Mouse (Mus musculus) intestine, embryonic 14.5 days (tissue): ENCODE results near the gene Polr2a. TPM values are rescaled to one million over a fixed set of nuclear protein-coding genes. Genes with fewer than 3 reads are reported as not detected.

Experiments used
- ATAC-seq: fragments of 200-750 bp; cut with Nextera tagmentation; replicated peaks from 2 replicates; pipeline ENCODE4 v1.8.0; 2017; ENCODE audit warnings: low read depth, moderate number of reproducible peaks, moderate TSS enrichment, moderate library complexity; ENCODE audit not compliant: low FRiP score, low TSS enrichment
- DNase-seq: peaks from one replicate; pipeline ENCODE4 v3.0.0-alpha.2; 2018; ENCODE audit warnings: low spot score
- H3K27ac ChIP-seq: fragments of 300-500 bp; sonication (generic); 2 replicates; pipeline ENCODE4 v1.5.1; 2014; ENCODE audit warnings: low read depth, mild to moderate bottlenecking, control low read depth
- H3K27me3 ChIP-seq: fragments of 300-500 bp; sonication (generic); replicated peaks from 2 replicates; pipeline ENCODE4 v1.6.1; 2014; ENCODE audit warnings: low read length, control low read depth; ENCODE audit not compliant: control insufficient read depth, insufficient read depth
- H3K36me3 ChIP-seq: fragments of 300-500 bp; sonication (generic); 2 replicates; pipeline ENCODE4 v1.6.1; 2014; ENCODE audit warnings: low read length, control low read depth; ENCODE audit not compliant: control insufficient read depth, insufficient read depth
- H3K4me1 ChIP-seq: fragments of 300-500 bp; sonication (generic); replicated peaks from 2 replicates; pipeline ENCODE4 v1.6.1; 2014; ENCODE audit warnings: low read length, control low read depth, mixed read lengths; ENCODE audit not compliant: control insufficient read depth, insufficient read depth
- H3K4me2 ChIP-seq: fragments of 300-500 bp; sonication (generic); 2 replicates; pipeline ENCODE4 v1.6.1; 2014; ENCODE audit warnings: low read length
- H3K4me3 ChIP-seq: fragments of 300-500 bp; sonication (generic); 2 replicates; pipeline ENCODE4 v1.5.1; 2014; ENCODE audit warnings: low read depth, low read length, control low read depth, mixed read lengths
- H3K9ac ChIP-seq: fragments of 300-500 bp; sonication (generic); 2 replicates; pipeline ENCODE4 v1.6.1; 2014; ENCODE audit warnings: mild to moderate bottlenecking, low read length
- H3K9me3 ChIP-seq: fragments of 300-500 bp; sonication (generic); 2 replicates; pipeline ENCODE4 v1.6.1; 2016; ENCODE audit warnings: low read length, control low read depth; ENCODE audit not compliant: control insufficient read depth
- WGBS: fragments of 180-500 bp; shearing (Covaris S2); extraction: QIAGEN DNeasy Blood & Tissue Kit; methylation state at CpG from one replicate; pipeline ENCODE4 v1.1.7; 2014; 5-methylcytosine and 5-hydroxymethylcytosine counted together
- polyA plus RNA-seq: library from polyadenylated mRNA; unstranded; fragments of >200 nt; fragmentation: Nextera tagmentation; extraction: Ambion mirVana; gene quantifications from 2 replicates; pipeline ENCODE4 v1.2.1, GENCODE M21; 2014

Polr2a gene
- polyA plus RNA-seq, 1 experiment from 2014 or later, result 38.7 TPM

DNA sequence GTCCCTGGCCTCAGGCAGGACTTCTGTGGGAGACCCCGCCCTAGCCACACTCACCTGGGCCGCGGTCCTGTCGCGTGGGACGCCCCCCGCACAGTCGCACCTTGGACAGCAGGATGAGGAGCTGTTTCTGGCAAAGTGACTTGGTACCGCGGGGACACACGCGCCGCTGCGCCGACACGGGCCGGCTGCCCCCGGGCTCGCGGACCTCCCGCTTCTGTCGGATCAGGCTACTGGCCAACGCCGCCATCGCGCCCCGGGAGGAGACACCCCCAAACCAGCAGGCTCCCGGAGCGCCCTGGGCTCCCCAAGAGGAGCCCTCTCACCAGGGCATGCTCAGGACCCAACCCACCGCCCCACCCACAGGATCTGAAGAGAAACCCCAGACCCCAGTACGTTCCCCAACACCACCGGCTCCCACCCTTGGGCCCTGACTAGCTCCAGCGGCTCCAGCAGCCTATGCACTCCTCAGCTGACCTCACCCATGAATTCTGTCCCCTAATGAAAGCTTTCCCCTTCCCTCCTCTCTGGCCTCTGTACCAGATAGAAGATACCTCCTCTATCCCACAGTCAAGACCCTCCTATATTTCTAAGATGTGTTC, 43.0 kb upstream of the Polr2a start, which contains the start of gene Fgf11:
TSS of gene Fgf11 (minus strand) at position 479 of the 599 bp plus-strand sequence.
- Histone ChIP-seq H3K9ac (peak within 1 kb of the TSS; percentile 48), H3K4me2 (peak within 1 kb of the TSS; percentile 82), H3K4me1 (peaks cover 44% of the 10 kb centered on the region), H3K27me3 (peaks cover 38% of the 10 kb centered on the region), H3K4me3 (peak within 1 kb of the TSS; percentile 58), H3K36me3 (no peaks in the 10 kb centered on the region), H3K9me3 (no peaks in the 10 kb centered on the region), H3K27ac (peak within 1 kb of the TSS; percentile 19; the same call in 1 of the 2 replicates)
- peak; percentile 59 for DNase-seq
- ATAC-seq, result no peak
- under 1% methylated on average over 33 of the region's 33 CpGs for WGBS

DNA sequence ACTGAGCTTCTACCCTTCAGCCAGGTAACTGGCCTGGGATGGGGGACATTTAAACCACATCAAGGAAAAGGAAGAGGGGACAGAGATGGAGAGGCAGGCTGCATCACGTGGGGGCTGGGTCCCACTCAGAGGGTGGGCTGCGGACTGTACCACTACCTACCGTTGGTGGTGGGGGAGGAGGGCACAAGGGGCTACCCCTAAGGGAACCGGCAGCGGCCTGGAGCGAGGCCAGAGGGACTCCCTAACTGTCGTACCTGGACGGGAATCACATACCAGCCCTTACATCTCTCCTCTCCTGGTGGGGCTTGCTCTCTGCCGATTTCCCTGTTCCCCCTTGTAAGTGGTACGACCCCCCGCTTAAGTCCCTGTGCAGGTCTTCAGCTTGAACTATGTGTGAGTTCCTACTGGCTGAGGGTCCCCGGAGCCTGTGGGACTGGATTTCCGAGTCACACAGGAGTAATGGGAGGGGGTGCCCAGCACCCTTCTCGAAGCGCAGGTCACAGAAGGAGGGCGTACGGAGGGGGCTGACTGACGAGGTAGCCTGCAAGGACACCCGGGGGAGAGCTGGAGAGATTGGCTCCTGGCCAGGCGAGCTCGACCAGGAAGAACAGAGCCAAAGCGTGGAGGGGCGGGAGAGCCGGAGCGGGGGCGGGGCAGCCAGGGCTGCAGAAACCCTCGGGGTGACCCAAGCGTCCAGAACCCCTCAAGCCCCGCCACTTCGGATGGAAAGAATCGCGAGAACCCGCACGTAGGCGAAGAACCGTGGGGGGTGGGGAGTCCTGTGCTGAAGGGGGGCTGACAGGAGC, 42.2 kb upstream of the Polr2a start:
- Histone ChIP-seq H3K4me1 (peaks cover 44% of the 10 kb centered on the region), H3K9me3 (no peaks in the 10 kb centered on the region), H3K4me3 (peak overlapping the region; percentile 41), H3K27me3 (peaks cover 31% of the 10 kb centered on the region), H3K4me2 (peak overlapping the region; percentile 82), H3K9ac (peak overlapping the region; percentile 48), H3K27ac (peak overlapping the region; percentile 19; the same call in 1 of the 2 replicates), H3K36me3 (no peaks in the 10 kb centered on the region)
- ATAC-seq (0 out of 2 replicates have a peak, but pooled peaks have one; percentile 22), DNase-seq (peak; percentile 90)
- WGBS, result 1% methylated on average over 36 of the region's 36 CpGs

DNA sequence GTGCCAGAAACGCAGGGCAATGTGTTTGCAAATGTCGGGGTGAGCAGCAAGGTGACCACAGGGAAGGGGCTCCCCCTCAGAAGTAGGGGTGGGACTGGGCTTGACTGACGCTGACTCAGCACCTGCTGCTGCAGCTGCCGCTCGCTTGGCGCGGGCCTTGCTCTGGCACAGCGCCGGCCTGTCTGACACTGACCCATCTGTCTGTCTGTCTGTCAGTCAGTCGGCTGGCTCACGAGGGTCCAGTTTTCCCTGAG, 41.6 kb upstream of the Polr2a start:
- Histone ChIP-seq H3K36me3 (no peaks in the 10 kb centered on the region), H3K9ac (peak overlapping the region; percentile 48; the same call in 1 of the 2 replicates), H3K4me3 (peak overlapping the region; percentile 41), H3K4me1 (peaks cover 44% of the 10 kb centered on the region), H3K27ac (0 out of 2 replicates have a peak overlapping the region, but pooled peaks have one; percentile 19), H3K9me3 (no peaks in the 10 kb centered on the region), H3K4me2 (peak overlapping the region; percentile 82), H3K27me3 (peaks cover 26% of the 10 kb centered on the region; the same call in 1 of the 2 replicates)
- ATAC-seq, result no peak
- WGBS, result 4% methylated on average over 11 of the region's 11 CpGs
- no peak for DNase-seq

DNA sequence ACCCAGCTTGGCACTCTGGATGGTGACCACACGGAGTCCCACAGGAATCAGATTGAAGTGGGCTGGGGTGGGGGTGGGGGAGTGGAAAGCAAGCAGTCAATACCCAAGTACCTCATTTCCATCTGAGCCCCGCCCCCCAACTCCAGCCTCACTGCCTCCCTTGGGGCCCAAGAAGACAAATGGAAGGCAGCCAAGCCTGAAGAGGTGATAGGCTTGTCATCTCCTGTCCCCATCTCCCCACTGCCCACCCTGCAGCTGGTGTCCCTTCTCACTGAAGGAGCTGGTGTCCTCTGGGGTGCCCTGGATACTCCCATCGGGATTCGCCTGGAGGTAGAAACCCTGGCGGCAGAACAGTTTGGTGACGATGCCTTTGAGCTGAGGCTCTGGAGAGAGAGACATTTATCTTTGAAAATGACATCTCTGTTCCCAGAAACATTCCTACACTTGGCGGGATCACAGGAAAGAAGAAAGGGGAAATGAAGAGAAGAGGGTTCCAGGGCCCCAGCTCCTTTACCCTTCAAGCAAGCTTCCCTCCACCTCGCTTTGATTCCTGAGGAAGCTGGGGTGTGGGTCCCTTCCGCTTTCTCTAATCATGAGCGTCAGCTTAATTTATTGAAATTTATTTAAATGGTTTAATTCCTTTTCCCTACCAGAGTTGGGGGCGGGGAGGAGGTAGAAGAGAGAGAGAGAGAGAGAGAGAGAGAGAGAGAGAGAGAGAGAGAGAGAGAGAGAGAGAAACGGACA, 41.1 kb upstream of the Polr2a start:
- H3K4me1 ChIP-seq, result peaks cover 40% of the 10 kb centered on the region
- ATAC-seq (no peak), DNase-seq (no peak)
- H3K27me3 ChIP-seq, result peaks cover 22% of the 10 kb centered on the region; the same call in 1 of the 2 replicates
- H3K4me3 ChIP-seq, result peak overlapping the region; percentile 41; the same call in 1 of the 2 replicates
- no peaks in the 10 kb centered on the region for H3K36me3 ChIP-seq
- peak overlapping the region; percentile 82 for H3K4me2 ChIP-seq
- WGBS, result 31% methylated on average over 12 of the region's 12 CpGs
- no peak overlapping the region for H3K9ac ChIP-seq
- H3K27ac ChIP-seq, result no peak overlapping the region
- H3K9me3 ChIP-seq, result no peaks in the 10 kb centered on the region

DNA sequence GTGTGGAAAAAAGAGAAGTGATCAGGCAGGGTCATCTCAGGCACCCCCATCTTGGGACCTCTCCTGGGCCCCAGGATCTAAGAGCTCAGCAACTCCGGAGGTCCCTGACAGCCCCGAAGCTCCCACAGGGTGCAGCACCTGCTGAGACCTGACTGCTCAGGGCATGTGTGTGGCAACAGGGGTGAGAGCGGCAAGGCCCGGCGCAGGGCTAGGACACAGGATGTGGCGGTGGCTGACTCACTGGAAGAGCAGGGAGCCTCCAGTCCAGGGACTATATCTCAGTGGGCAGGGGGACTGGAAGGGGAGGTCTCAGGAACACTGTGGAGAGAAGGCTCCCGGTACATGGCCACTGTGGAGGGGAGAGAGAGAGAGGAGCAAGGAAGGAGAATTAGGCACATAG, 39.5 kb upstream of the Polr2a start:
- ATAC-seq, result no peak
- Histone ChIP-seq H3K9ac (no peak overlapping the region), H3K27ac (no peak overlapping the region), H3K9me3 (no peaks in the 10 kb centered on the region), H3K4me1 (peaks cover 29% of the 10 kb centered on the region), H3K4me2 (no peak overlapping the region), H3K36me3 (no peaks in the 10 kb centered on the region), H3K27me3 (peaks cover 15% of the 10 kb centered on the region; the same call in 1 of the 2 replicates), H3K4me3 (no peak overlapping the region)
- no peak for DNase-seq
- 74% methylated on average over 7 of the region's 7 CpGs for WGBS

DNA sequence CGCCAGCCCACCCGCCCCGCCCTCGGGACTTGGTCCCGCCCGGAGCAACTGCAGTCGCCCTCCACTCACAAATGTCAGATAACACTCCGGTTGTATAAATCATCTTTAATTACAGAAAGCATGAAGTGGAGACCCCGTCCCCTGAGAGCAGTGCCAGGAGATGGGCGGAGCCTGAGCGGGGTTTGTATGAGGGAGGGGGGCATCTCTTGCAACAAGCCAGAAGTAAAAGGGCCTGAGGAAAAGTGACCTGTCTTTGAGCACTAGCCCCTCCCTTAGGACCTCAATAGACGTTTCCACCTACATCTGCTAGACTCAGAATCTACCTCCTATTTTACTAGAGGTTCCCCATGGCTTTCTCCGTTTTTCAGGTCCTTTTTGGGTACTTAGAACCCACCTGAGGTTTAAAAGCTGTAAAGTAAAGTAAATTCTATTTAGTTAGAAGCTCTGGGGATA, 37.6 kb upstream of the Polr2a start:
- ATAC-seq (no peak), DNase-seq (no peak)
- H3K27me3 ChIP-seq, result no peaks in the 10 kb centered on the region
- H3K27ac ChIP-seq, result no peak overlapping the region
- 2% methylated on average over 13 of the region's 13 CpGs for WGBS
- peak overlapping the region; percentile 41; the same call in 1 of the 2 replicates for H3K9ac ChIP-seq
- peak overlapping the region; percentile 99 for H3K4me2 ChIP-seq
- peak overlapping the region; percentile 50 for H3K4me3 ChIP-seq
- no peaks in the 10 kb centered on the region for H3K36me3 ChIP-seq
- H3K9me3 ChIP-seq, result no peaks in the 10 kb centered on the region
- H3K4me1 ChIP-seq, result peaks cover 15% of the 10 kb centered on the region

DNA sequence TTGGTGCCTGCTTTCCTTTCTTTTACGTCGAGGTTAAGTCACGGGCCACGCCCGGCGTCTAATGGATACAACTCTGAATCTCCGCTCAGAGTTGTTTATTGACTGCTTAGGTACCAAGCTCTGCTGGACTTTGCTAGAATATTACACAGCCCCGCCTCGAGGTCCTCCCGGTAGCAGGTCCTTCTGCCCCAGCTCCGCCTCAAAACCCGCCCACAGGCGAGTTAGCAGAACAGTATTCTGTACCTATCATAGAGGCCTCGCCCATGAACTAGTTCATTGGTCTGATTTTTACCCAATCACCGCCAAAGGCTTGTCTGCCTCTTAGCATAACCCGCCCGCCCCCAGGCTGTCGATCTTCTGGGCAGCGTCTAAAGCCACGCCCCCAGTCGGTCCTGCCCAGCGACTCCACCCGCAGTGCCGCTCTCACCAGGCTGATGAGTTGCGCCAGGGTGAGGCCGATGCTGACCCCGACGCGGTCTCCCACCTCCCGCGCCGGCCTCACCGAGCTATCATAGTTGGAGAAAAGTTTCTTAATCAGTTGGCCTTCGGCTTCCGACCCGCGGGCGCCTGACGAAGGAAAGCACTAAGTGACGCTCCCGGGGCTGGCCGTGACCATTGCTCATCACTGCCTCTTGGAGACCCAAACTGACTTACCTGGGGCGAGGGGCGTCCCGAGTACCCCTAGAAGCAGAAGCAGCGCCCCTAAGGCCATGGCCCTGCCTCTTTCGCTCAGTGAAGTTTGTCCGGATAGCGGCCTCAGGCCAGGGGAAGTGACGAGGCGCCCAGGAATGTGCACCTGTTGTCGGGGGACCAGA, 36.9 kb upstream of the Polr2a start, which contains the start of gene Chrnb1:
TSS of gene Chrnb1 (minus strand) at position 776 of the 815 bp plus-strand sequence.
- Histone ChIP-seq H3K9me3 (no peaks in the 10 kb centered on the region), H3K4me1 (peaks cover 14% of the 10 kb centered on the region), H3K9ac (peak within 1 kb of the TSS; percentile 41), H3K27ac (peak within 1 kb of the TSS; percentile 47; the same call in 1 of the 2 replicates), H3K4me3 (peak within 1 kb of the TSS; percentile 50), H3K27me3 (no peaks in the 10 kb centered on the region), H3K4me2 (peak within 1 kb of the TSS; percentile 99), H3K36me3 (no peaks in the 10 kb centered on the region)
- peak; percentile 88 for DNase-seq
- peak; percentile 91 for ATAC-seq
- 2% methylated on average over 52 of the region's 52 CpGs for WGBS

DNA sequence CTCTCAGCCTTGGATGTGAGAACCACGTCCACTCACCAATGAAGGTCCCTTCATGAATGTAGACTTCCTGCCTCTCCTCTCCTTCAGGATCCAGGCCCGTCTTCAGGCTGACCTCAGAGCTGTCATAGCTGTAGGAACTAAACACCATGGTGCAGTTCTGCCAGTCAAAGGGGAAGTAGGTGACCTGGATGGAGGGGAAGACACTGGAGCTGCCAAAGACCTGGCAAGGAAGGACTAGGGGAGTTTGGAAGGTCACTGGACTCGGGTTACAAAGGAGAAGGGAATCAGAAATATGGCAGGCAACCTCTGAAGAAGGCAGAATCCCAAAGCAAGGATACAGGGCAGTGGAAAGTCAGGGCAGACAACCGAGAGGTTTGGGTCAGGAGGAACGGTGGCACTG, 35.0 kb upstream of the Polr2a start:
- no peak overlapping the region for H3K27ac ChIP-seq
- WGBS, result 55% methylated on average over 5 of the region's 5 CpGs
- ATAC-seq (no peak), DNase-seq (no peak)
- H3K4me2 ChIP-seq, result no peak overlapping the region
- no peak overlapping the region for H3K4me3 ChIP-seq
- no peak overlapping the region for H3K9ac ChIP-seq
- no peaks in the 10 kb centered on the region for H3K27me3 ChIP-seq
- H3K9me3 ChIP-seq, result no peaks in the 10 kb centered on the region
- no peaks in the 10 kb centered on the region for H3K4me1 ChIP-seq
- H3K36me3 ChIP-seq, result no peaks in the 10 kb centered on the region
